Mouse (Mus musculus) cerebellum, postnatal 36 days (tissue): ENCODE results near the gene Il6st.

ENCODE experiments used
- DNase-seq, 2 experiments: peaks; one replicate each; pipeline ENCODE4 v3.0.0; 2021 to 2022; ENCODE audit warnings: mixed read lengths in 2 of 2

Il6st gene

DNA sequence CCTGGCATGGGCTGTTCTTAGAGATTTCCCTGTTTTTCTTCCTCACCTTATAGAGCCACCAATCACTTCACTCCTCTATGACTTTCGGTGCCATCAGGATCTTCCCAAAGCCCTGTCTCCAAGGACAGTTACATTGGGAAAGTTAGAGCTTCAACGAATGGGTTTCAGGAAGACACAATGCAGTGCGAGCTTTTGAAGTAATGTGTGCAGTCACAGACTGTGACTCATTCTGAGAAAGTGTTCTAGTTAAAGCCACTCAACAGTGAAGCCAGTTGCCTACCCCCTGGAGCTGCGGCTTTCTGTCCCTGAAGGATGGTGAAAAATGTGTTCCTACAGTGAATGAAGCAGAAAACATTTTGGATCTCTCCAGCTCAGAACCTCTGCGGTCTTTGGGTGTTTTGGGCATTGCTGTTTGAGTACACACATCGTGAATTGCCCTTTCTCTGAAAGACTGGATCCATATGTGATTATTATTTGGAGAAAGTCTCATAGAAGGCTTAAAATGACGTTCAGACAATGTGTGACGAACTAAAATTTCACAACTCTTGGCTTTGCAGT, 16.7 kb upstream of the Il6st start:
- DNase-seq, result no peak

DNA sequence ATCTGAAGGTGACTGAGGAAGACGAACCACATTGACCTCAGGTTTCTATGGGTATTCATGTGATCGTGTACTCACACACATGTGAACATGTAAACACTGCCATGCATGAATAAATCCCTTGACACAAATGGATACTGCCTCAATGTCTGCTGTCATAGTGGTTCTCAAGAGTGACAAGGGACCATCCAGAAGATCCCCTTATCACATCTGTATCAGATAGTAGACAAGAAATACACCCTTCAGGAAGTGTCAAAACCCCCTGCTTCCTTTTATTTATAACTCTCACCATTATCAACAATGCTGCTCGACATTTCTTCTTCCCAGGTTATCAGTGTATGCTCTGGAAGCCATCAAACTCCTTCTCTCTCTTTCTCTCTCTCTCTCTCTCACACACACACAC, 13.7 kb upstream of the Il6st start:
- no peak for DNase-seq

DNA sequence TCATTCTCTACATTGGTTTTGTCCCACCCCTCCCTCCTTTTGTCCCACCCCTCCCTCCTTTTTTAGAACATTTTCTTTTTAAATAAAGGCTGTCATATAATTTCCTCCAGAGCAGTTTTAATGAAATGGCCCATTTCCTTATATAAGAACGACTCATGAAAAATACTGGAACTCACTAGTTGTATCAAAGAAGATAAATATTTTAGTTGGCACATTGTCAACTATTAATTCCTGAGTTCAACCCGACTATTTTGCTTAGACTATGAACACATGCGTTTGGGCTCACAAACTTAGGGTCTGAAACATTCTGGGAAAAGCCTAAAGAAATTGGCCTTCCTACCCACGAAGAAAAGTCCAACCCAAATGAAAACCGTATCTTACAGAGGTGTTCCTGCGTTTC, 6.5 kb upstream of the Il6st start:
- no peak for DNase-seq

DNA sequence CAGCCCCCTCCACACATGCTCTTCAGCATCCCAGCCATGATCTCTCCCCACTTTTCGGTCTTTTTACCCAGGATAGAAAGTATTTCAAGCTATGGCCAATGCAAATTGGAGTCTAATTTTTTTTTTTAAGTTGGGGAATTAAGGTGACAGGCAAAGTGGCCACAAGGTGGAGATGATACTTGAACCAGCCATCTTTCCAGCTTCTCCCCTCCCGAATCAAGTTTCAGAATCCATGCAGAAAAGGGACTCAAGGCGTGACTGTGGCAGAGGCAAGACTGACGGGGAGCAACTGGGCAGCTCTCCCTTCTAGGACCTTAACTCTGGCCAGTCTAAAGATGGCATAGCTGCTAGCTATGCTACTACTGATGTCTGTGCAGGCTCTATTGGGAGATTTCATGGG, 5.9 kb upstream of the Il6st start:
- DNase-seq, result no peak

DNA sequence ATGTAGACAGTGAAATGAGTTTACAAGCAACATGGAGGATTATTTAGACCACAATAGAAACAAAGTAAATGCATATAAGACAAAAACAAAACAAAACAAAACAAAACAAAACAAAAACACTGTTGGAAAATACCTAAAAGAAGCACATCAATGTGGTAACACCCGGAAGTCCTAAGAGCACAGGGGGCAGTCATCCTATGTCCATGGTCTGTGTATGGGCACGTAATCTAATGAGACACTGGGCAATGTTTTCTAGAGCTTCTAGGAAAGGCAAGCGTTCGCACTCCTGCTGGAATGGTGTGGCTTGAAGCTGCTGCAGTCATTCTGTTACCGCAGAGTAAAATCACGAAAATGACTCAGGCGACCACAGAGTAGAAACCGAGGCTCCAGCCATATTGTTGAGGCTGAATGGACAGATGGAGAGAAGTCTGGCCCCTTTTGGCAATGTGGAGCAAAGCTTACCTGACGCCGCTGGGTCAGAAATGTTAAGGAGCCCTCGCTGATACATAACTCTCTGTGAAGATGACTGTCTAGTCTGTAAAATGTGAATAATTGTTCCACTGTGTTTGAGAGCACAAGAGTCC, 5.3 kb upstream of the Il6st start:
- DNase-seq, result no peak

DNA sequence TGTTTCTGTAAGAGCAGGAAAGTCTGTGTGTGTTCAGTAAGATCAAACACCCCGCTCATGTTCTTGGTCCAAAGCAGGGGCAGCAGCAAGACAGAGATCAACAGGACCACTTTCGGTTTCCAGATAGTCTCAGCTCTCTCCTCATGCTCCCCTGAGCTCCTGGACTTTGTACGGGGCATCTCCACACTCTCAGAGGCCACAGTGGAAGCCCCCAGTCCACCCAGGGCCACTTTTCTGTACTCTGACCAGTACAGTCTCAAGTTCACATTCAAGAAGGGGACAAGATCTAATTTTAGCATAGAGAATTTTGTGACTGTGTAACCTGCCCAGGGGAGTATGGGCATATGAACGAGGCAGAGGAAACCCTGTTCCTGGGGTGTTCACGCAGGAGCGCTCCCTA, 3.9 kb upstream of the Il6st start:
- no peak for DNase-seq

DNA sequence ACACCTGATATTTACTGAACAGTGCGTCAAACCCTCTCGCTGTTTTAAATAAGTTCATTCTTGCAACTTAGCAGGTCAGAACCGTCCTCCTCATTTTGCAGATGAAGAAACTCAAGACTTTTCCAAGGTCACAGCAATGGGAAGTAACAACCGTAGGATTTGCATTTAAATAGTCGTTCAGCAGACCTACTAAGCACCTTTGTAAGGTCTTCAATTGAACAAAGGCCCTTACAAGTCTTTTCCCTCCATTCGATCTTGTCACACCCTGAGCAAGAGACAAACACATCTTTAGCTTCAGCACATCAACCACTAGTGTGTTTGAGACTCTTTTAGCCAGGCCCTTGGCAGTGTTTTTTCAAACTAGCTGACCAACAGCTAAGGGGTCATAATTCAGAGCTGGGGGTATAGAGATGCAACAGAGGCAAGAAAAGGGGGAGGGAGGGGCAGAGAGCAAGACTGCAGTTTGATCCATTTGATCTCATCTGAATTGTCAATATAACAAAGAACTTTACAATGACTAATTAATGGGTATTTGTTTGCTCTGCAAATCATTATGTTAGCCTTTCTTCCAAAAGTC, 1.4 kb upstream of the Il6st start:
- no peak for DNase-seq

DNA sequence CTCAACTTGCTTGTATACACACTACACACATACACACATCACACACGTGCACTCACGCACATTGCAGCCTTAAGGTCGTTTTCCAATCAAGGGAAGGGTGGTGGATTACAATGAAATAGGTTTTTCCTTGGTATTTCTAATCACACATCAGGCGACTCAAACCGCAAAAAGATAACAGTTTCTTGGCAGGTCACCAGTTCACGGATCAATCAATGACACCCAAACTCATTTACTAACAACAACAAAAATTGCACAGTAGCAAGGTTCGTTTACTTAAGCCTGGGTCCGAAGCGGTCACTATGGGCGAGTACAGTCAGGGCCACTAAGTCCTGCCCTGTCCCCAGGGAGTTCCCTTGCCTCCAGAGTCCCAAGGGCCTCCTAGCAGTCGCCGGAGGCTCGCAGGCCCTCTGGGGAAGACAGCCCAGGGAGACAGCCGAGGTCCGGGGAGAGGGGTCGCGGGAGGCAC, 500 bp upstream of the Il6st start:
- DNase-seq, result no peak

DNA sequence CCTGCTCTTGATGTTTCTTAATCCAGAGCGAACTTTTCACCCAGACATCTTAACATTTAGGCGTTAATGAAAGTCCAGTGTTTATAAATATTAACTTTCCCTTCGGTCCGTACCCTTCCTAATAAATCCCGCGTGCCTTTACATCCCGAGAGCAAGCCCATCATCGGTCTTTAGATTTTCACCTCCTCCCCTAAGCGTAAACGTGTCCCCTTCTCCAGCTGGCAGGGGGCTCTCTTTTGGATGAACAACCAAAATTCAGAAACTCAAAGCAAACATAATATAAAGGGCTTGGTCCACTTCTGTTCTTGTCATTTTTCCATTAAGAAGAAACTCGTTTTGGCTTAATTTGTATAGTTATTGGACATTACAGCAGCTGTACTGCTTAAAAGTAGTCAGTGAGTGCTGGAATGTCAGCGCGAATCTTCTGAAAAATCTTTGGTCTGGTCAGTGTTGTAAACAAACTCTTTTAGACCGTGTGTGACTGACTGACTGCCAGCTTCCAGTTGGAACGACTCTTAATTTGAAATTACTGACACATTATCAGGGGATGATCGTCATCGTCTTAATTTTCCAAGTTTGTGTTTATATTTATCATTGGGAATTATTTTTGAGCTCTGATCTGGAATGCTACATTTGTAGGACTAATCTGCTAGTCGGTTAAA, 887 bp downstream of the Il6st start:
- DNase-seq, result peak in 1 of 2 experiments; percentile 11

DNA sequence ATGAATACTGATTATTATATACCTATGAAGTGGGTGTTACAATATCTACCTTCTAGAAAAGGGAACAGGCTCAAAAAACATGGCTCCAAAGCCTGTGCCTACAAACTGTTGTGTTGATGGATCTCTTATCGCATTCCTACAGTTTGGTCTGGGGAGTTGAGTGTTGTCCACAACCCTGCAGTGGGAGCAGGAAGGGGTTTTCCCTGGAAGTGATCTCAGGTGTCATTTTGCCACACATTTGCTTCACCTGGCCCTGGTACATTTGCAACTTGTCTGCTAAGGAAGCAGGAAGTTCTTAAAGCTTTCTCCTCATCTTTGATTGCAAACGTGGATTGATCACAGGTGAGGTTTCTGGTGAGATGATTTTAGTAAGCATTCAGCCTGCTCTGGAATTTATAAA, 1.7 kb downstream of the Il6st start:
- no peak for DNase-seq

DNA sequence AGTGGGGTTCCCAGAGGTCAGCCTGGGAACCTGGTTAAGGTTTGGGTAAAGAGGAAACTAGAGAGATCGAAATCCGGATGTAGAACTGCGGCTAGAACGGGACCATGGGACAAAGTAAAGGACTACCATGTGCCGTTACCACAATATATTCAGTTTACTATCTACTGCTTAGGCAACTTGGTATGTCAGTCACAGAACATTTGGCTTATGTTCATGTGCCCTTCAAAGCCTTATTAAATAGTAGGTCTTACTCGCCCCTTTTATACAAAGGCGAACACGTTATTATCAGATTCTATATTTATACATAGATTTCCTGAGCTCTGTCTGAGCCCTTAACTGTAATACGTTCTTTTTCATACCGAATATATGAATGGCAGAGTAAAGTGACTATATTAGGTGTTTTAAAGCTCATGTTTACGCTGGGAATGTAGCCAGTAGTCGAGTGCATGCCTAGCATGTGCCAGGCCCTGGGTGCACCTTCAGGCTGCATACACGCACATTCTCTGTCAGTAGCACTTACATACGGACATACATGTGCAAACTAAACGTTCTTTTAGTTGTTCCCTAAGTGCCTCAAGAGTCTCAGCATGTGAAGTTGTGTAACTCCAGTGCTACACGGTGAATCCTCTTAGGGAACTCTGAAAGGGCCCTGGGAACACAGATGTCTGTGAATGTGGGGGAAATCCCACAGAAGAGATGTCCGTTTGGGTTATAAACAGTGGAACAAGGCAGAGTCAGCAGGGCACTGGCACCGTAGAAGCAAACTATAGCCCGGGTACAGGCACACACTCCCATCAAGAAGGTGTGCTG, 2.5 kb downstream of the Il6st start:
- DNase-seq, result no peak

DNA sequence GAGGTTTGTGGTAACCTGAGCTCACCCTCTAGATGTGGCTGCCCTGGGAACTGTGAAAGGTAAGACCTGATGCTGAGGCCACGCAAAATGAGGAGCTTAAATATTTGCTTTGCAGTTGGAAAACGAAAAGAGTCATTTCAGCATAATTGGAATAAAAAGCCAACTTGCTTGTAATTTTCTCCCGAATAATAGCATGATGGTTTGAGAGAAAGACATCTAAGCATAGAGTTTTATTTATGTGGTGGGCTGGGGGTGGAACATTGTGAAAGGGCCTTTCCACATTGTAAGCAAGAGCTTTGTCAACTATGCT, 3.0 kb downstream of the Il6st start:
- no peak for DNase-seq

DNA sequence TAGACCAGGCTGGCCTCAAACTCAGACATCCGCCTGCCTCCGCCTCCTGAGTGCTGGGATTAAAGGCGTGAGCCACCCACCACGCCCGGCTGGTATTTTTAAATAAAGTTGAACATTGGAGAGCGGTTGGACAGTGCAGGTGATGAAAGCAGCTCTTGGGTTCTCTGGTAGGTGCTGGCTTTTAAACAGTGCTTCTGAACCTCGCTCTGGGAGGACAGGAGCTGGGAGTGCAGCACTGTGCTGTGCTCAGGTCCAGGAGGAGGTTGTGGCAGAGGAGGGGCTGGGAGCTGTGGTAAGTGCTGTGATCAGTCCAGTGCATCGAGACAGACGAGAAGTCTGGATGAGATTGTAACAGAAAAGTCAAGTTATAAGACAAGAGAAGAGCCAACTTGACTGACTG, 3.5 kb downstream of the Il6st start:
- DNase-seq, result no peak

DNA sequence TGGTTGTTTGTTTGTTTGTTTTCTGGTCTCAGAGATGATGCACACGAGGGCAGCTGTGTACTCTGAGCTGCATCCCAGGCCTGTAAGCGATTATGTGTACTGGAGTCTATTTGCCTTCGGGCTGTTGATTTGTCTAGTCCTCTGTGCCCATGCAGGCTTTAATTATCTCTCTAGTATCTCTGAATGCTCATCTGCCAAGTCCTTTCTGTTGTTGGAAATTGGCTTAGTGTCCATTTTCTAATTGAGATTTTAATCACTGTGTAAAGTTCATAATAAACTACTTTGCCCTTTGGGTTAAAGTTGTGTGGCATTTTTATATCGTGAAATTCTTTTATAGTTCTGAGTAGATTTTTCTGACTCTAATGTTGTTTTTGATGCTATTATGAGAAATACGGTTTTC, 5.6 kb downstream of the Il6st start:
- DNase-seq, result no peak

DNA sequence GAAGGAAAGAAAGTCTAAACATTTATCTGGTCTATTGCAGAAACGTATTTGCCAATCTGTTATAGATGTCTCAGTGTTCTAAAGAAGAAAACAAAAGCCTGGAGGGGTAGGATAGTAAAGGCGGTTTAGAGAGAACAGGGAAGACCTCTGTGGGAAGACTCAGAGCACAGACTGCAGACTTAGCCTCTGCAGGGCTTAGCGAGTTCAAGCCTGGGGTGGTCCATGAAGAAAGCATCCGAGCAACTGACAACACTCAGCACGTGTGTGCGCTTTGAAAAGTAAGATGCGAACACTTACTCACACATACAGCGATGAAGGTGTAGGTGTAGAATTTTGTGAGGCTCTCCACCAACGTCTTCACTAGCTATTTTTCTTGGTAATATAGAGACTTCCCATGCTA, 7.3 kb downstream of the Il6st start:
- DNase-seq, result no peak

DNA sequence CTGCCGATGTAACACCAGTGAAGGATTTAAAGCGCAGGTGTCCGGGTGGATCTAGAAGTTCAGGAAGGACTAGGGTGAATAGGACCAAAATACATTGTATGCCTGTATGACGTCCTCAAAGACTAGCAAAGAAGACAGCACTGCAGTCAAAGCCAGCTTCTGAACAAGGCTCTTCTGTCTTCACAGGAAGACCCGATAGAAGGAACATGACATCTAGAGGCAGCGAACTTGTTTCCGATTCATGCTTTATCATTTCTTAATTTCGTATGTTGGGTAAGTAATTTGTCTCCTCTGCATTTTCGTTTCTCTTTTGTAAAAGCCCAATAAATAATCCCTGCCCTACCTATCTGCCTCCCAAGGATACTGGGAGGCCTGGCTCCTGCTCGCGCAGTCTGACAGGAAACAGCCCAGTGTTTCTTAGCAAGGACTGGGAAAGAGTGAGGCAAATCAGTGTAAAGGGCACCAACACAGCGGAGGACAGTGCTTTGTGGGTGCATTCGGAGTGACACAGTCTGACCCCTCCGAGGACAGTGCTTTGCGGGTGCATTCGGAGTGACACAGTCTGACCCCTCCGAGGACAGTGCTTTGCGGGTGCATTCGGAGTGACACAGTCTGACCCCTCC, 8.6 kb downstream of the Il6st start:
- DNase-seq, result no peak

DNA sequence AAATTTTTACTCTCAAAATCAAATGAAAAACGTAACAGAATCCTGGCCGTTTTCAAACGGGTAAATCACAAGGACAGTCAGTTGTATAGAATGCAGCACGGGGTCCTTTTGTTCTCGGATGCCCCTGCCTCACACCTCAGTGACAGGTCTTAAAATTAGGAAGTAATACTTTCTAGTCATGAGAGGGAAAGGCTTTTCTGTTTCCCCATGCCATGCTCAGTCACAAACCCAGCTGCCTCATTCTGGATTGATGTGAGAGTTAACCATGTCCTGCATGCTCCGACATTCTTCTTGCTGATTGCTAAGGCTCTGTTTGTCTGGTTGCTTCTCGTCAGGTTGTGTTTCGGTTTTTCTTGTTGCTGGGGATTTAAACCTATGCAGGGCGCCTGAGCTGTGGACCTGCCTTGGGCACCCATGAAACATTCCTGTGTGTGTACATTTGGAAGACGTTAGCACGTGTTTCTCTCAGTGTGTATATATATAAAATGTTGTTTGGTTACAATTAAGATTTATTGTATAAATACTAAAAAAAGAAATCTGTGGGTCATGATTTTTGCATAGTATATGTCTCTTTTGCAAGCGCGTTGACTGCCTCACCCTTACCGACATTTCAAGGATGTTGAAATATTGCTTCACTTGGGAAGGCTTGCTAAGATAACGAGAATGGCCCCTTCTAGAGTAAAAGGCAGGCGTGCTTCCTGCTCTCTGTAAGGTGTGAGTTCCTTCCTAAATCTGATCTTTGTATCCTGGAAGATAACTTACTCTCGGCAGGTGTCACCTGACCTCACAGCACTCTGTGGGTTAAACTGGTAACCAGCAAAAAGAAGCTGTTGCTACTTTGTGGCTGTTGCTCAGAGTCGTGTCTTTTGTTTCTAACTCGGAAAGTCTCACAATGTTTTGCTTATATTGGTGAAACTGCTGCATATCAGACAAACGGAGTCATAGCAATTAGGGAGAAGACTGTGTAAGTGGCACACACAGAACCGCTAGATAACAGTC, 10.2 kb downstream of the Il6st start:
- DNase-seq, result no peak

DNA sequence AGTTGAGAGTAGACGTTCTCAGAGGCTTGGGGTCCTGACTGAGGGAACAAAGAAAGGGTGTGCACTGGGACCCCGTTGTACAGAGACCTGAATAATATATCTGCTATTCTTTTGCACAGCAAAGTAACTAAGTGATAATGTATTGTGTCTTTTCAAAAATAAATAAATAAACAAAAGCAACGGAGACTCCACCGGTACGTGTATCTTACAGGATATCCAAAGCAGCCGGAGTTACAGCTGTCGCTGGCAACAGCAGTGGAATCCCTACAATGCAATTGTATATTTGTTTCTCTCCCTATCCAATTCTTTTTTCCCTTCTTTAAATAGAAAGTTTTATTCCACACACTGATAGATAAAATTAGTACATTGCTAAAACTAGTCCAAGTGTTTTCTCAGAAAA, 15.2 kb downstream of the Il6st start:
- DNase-seq, result no peak

DNA sequence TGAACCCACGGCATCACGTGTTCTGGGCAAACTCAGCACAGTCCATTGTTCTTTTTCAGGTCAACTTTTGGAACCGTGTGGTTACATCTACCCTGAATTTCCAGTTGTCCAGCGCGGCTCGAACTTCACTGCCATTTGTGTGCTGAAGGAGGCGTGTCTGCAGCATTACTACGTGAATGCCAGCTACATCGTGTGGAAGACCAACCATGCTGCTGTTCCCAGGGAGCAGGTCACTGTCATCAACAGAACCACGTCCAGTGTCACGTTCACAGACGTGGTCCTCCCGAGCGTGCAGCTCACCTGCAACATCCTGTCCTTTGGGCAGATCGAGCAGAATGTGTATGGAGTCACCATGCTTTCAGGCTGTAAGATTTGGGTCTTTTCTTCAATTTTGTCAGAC, 16.1 kb downstream of the Il6st start:
- DNase-seq, result no peak

DNA sequence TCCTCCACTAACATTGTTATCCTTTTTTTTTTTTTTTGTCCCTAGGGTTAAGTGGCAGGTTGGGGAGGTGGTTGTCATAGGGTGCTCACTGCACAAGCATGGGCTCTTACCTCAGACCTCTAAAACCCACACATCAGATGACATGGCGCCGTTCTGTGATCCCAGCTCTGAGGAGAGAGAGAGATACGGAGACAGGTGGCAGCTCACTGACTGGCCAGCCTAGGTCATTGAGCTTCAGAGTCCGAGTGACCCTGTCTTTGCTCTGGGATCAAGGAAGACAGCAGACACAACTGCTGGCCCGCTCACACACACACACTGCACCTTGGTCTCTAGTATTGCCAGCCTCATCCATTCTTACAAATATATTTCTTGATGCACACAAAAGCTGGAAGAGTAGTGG, 18.7 kb downstream of the Il6st start:
- DNase-seq, result no peak

DNA sequence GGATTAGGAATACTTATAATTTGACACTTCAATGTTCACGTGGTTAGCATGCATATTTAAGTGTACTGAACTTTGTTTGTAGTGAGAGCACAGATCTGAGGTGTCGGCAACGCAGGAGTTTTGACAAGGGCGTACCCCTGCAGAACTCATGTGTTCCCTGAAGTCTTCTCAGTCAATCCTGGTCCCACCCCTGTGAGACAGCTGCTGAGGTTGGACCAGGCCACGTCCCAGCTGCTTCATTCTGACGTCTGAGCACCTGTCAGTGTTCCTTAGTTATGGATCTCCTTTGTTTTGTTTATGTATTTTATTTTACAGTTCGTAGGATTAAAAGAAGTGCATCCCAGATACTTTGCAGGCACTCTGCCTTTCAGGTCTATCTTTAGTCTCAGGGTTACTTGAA, 19.1 kb downstream of the Il6st start:
- no peak for DNase-seq

DNA sequence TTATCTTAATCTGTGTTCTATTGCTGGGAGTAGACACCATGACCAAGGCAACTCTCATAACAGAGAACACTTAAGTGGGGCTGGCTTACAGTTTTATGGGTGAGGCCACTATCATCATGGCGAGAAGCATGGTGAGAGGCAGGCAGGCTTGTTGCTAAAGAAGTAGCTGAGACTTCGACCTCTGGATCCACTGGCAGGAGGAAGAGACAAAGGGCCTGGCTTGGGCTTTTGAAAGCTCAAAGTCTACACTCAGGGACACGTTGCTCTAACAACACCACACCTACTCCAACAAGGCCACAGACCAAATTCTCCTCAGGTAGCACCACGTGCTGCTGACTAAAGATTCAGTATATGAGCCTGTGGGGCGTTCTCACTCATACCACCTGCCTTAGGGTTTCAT, 22.4 kb downstream of the Il6st start:
- no peak for DNase-seq
